Mouse (Mus musculus) MN1 (cell line): Measurements from ENCODE around the gene Krtap4-2.

Experiments used
- DNase-seq: peaks from one replicate; pipeline ENCODE4 v3.0.0-alpha.2; 2016; ENCODE audit warnings: low spot score

Gene Krtap4-2

DNA sequence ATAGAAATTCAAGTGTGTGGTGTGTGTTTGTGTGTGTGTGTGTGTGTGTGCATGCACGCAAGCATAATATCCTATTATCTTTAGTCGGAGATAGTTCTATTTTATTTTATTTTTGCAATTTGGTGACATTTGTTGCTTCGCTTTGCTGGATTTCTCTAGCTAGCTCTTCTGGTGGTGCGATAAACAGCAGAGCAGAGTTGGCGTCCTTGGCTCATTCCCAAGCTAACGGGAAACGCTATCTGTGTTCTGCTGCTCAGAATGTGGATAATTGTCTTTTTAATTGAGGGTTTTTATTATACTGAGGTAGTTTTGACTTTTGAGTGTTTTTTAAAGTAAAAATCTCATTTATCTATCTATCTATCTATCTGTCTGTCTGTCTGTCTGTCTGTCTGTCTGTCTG, 49.8 kb downstream of the Krtap4-2 start:
- DNase-seq: no peak
